Mouse (Mus musculus): ENCODE data around the gene Otop3.
"Not testable (repeated sequence)": the region's sequence is repeated elsewhere in the genome, so short reads cannot be mapped to it uniquely, and the experiment has no call there.

Otop3 gene

GRCm38 (mm10) chr11:115366039-115366705 lies 31.6 kb downstream of the Otop3 start:
- in situ Hi-C loops (cut with MseI, MboI) = no loop called here

GRCm38 (mm10) chr11:115366706-115367394 lies 32.3 kb downstream of the Otop3 start:
- in situ Hi-C loops (cut with MseI, MboI) = no loop called here

GRCm38 (mm10) chr11:115367395-115367944 lies 32.9 kb downstream of the Otop3 start, which contains the start of gene Hid1:
TSS of gene Hid1 (minus strand) at chr11:115367756.
- in situ Hi-C loops (cut with MseI, MboI) = no loop called here

- in situ Hi-C loops (cut with MseI, MboI) = no loop called here
Measured at GRCm38 (mm10) chr11:115370368-115370767, 35.8 kb downstream of the Otop3 start.

- in situ Hi-C loops (cut with MseI, MboI) = no loop called here
Measured at GRCm38 (mm10) chr11:115371354-115371753, 36.8 kb downstream of the Otop3 start.

GRCm38 (mm10) chr11:115372015-115372414 lies 37.5 kb downstream of the Otop3 start:
- in situ Hi-C loops (cut with MseI, MboI) = no loop called here

GRCm38 (mm10) chr11:115372737-115373136 lies 38.2 kb downstream of the Otop3 start:
- in situ Hi-C loops (cut with MseI, MboI) = no loop called here

GRCm38 (mm10) chr11:115373805-115374694 lies 39.5 kb downstream of the Otop3 start:
- in situ Hi-C loops (cut with MseI, MboI) = no loop called here

GRCm38 (mm10) chr11:115374695-115375425 lies 40.3 kb downstream of the Otop3 start:
- in situ Hi-C loops (cut with MseI, MboI) = no loop called here

- in situ Hi-C loops (cut with MseI, MboI) = no loop called here
Measured at GRCm38 (mm10) chr11:115376722-115377121, 42.2 kb downstream of the Otop3 start.

- in situ Hi-C loops (cut with MseI, MboI) = no loop called here
Measured at GRCm38 (mm10) chr11:115377254-115377653, 42.7 kb downstream of the Otop3 start.

GRCm38 (mm10) chr11:115377854-115378253 lies 43.3 kb downstream of the Otop3 start:
- in situ Hi-C loops (cut with MseI, MboI) = no loop called here

GRCm38 (mm10) chr11:115381276-115381675 lies 46.7 kb downstream of the Otop3 start:
- in situ Hi-C loops (cut with MseI, MboI) = no loop called here

GRCm38 (mm10) chr11:115381743-115382539 lies 47.4 kb downstream of the Otop3 start, which contains the start of gene Cdr2l:
TSS of gene Cdr2l (plus strand) at chr11:115381916.
- in situ Hi-C loops (cut with MseI, MboI) = no loop called here

GRCm38 (mm10) chr11:115382891-115383290 lies 48.4 kb downstream of the Otop3 start:
- in situ Hi-C loops (cut with MseI, MboI) = no loop called here

GRCm38 (mm10) chr11:115383701-115384474 lies 49.4 kb downstream of the Otop3 start:
- in situ Hi-C loops (cut with MseI, MboI) = no loop called here

GRCm38 (mm10) chr11:115384587-115384986 lies 50.1 kb downstream of the Otop3 start:
- in situ Hi-C loops (cut with MseI, MboI) = no loop called here

- in situ Hi-C loops (cut with MseI, MboI) = not testable (repeated sequence)
Measured at GRCm38 (mm10) chr11:115386859-115387258, 52.3 kb downstream of the Otop3 start.

- in situ Hi-C loops (cut with MseI, MboI) = no loop called here
Measured at GRCm38 (mm10) chr11:115391358-115391757, 56.8 kb downstream of the Otop3 start.

Measured in mouse trophoblast stem cell (cell line).